Mouse (Mus musculus) heart, embryonic 16.5 days (tissue): ENCODE measurements around the gene Hk1. TPM values are rescaled to one million over a fixed set of nuclear protein-coding genes. Genes with fewer than 3 reads are reported as not detected.

Experiments
- ATAC-seq: fragments of 200-750 bp; cut with Nextera tagmentation; replicated peaks from 2 replicates; pipeline ENCODE4 v1.8.0; 2017; ENCODE audit warnings: moderate number of reproducible peaks; ENCODE audit not compliant: insufficient read depth, low FRiP score; ENCODE audit errors: extremely low read depth
- H3K27ac ChIP-seq: fragments of 300-500 bp; sonication (generic); 2 replicates; pipeline ENCODE4 v1.5.1; 2014; ENCODE audit warnings: mild to moderate bottlenecking, low read length, control low read depth, moderate library complexity
- H3K27me3 ChIP-seq: fragments of 300-500 bp; sonication (generic); 2 replicates; pipeline ENCODE4 v1.6.1; 2014; ENCODE audit warnings: low read length, mixed read lengths; ENCODE audit not compliant: control insufficient read depth, insufficient read depth
- H3K36me3 ChIP-seq: fragments of 300-500 bp; sonication (generic); 2 replicates; pipeline ENCODE4 v1.6.1; 2014; ENCODE audit not compliant: control insufficient read depth, insufficient read depth
- H3K4me1 ChIP-seq: fragments of 300-500 bp; sonication (generic); 2 replicates; pipeline ENCODE4 v1.6.1; 2014; ENCODE audit warnings: low read length, mixed read lengths; ENCODE audit not compliant: control insufficient read depth, insufficient read depth
- H3K4me2 ChIP-seq: fragments of 300-500 bp; sonication (generic); 2 replicates; pipeline ENCODE4 v1.6.1; 2014; ENCODE audit warnings: low read depth, mild to moderate bottlenecking, control low read depth, low read length
- H3K4me3 ChIP-seq: fragments of 300-500 bp; sonication (generic); 2 replicates; pipeline ENCODE4 v1.5.1; 2014; ENCODE audit warnings: mild to moderate bottlenecking, control low read depth, low read length
- H3K9ac ChIP-seq: fragments of 300-500 bp; sonication (generic); 2 replicates; pipeline ENCODE4 v1.6.1; 2014; ENCODE audit warnings: low read length, control low read depth
- H3K9me3 ChIP-seq: fragments of 300-500 bp; sonication (generic); replicated peaks from 2 replicates; pipeline ENCODE4 v1.6.1; 2016; ENCODE audit warnings: low read length; ENCODE audit not compliant: control insufficient read depth
- WGBS: fragments of 180-500 bp; shearing (Covaris S2); extraction: QIAGEN DNeasy Blood & Tissue Kit; methylation state at CpG from one replicate; pipeline ENCODE4 v1.1.7; 2014; 5-methylcytosine and 5-hydroxymethylcytosine counted together
- polyA plus RNA-seq: library from polyadenylated mRNA; unstranded; fragments of >200 nt; fragmentation: Nextera tagmentation; extraction: Ambion mirVana; gene quantifications from 2 replicates; pipeline ENCODE4 v1.2.1, GENCODE M21; 2015

Gene Hk1
- polyA plus RNA-seq, 1 experiment from 2014 or later: 232 TPM

GRCm38 (mm10) chr10:62252496-62253235 is 127.0 kb downstream of the Hk1 start:
- H3K4me3 ChIP-seq: no peak overlapping the region
- ATAC-seq: no peak
- no peak overlapping the region for H3K9ac ChIP-seq
- H3K27ac ChIP-seq: no peak overlapping the region
- WGBS: 80% methylated on average over 27 of the region's 27 CpGs
- no peaks in the 10 kb centered on the region for H3K9me3 ChIP-seq
- H3K27me3 ChIP-seq: no peaks in the 10 kb centered on the region
- H3K4me1 ChIP-seq: no peaks in the 10 kb centered on the region
- H3K36me3 ChIP-seq: no peaks in the 10 kb centered on the region
- no peak overlapping the region for H3K4me2 ChIP-seq

- 57% methylated on average over 12 of the region's 12 CpGs for WGBS
- ATAC-seq: no peak
Observed at GRCm38 (mm10) chr10:62252000-62252488, 127.7 kb downstream of the Hk1 start, which contains the start of gene Tacr2. Tacr2 (plus strand) TSS chr10:62252438.

GRCm38 (mm10) chr10:62247815-62248214 is 131.9 kb downstream of the Hk1 start:
- H3K27ac ChIP-seq: no peak overlapping the region
- WGBS: 18% methylated on average over 8 of the region's 8 CpGs
- H3K9me3 ChIP-seq: no peaks in the 10 kb centered on the region
- no peaks in the 10 kb centered on the region for H3K36me3 ChIP-seq
- H3K27me3 ChIP-seq: no peaks in the 10 kb centered on the region
- H3K9ac ChIP-seq: no peak overlapping the region
- no peak for ATAC-seq
- no peak overlapping the region for H3K4me3 ChIP-seq
- no peak overlapping the region for H3K4me2 ChIP-seq
- H3K4me1 ChIP-seq: no peaks in the 10 kb centered on the region

More at GRCm38 (mm10) chr10:62252000-62252488, 127.7 kb downstream of the Hk1 start, which contains the start of gene Tacr2:
- H3K27me3 ChIP-seq: no peaks in the 10 kb centered on the region
- H3K4me1 ChIP-seq: no peaks in the 10 kb centered on the region
- no peaks in the 10 kb centered on the region for H3K36me3 ChIP-seq
- H3K4me3 ChIP-seq: no peak within 1 kb of the TSS
- H3K27ac ChIP-seq: no peak within 1 kb of the TSS
- no peak within 1 kb of the TSS for H3K4me2 ChIP-seq
- no peaks in the 10 kb centered on the region for H3K9me3 ChIP-seq
- H3K9ac ChIP-seq: no peak within 1 kb of the TSS

GRCm38 (mm10) chr10:62247156-62247555 is 132.6 kb downstream of the Hk1 start:
- Histone ChIP-seq H3K9me3 (no peaks in the 10 kb centered on the region), H3K27ac (no peak overlapping the region), H3K9ac (no peak overlapping the region), H3K36me3 (no peaks in the 10 kb centered on the region), H3K4me2 (no peak overlapping the region), H3K4me3 (no peak overlapping the region), H3K4me1 (no peaks in the 10 kb centered on the region), H3K27me3 (no peaks in the 10 kb centered on the region)
- no peak for ATAC-seq
- 64% methylated on average over 3 of the region's 3 CpGs for WGBS

- WGBS: 89% methylated on average over 9 of the region's 9 CpGs
- no peak overlapping the region for H3K4me2 ChIP-seq
Observed at GRCm38 (mm10) chr10:62244067-62244466, 135.6 kb downstream of the Hk1 start.

GRCm38 (mm10) chr10:62242896-62243295 is 136.8 kb downstream of the Hk1 start:
- H3K27ac ChIP-seq: no peak overlapping the region
- no peaks in the 10 kb centered on the region for H3K27me3 ChIP-seq
- H3K4me2 ChIP-seq: no peak overlapping the region
- no peaks in the 10 kb centered on the region for H3K4me1 ChIP-seq
- ATAC-seq: no peak
- H3K4me3 ChIP-seq: no peak overlapping the region
- H3K9ac ChIP-seq: no peak overlapping the region
- no peaks in the 10 kb centered on the region for H3K36me3 ChIP-seq
- 46% methylated on average over 11 of the region's 13 CpGs for WGBS
- no peaks in the 10 kb centered on the region for H3K9me3 ChIP-seq

More at GRCm38 (mm10) chr10:62244067-62244466, 135.6 kb downstream of the Hk1 start:
- Histone ChIP-seq H3K27ac (no peak overlapping the region), H3K9me3 (no peaks in the 10 kb centered on the region), H3K4me1 (no peaks in the 10 kb centered on the region), H3K36me3 (no peaks in the 10 kb centered on the region), H3K9ac (no peak overlapping the region), H3K4me3 (no peak overlapping the region), H3K27me3 (no peaks in the 10 kb centered on the region)
- ATAC-seq: no peak

GRCm38 (mm10) chr10:62242358-62242757 is 137.3 kb downstream of the Hk1 start:
- no peak for ATAC-seq
- H3K9me3 ChIP-seq: no peaks in the 10 kb centered on the region
- no peak overlapping the region for H3K9ac ChIP-seq
- WGBS: 58% methylated on average over 10 of the region's 10 CpGs
- no peaks in the 10 kb centered on the region for H3K36me3 ChIP-seq
- no peaks in the 10 kb centered on the region for H3K27me3 ChIP-seq
- no peak overlapping the region for H3K4me2 ChIP-seq
- H3K4me1 ChIP-seq: no peaks in the 10 kb centered on the region
- no peak overlapping the region for H3K4me3 ChIP-seq
- no peak overlapping the region for H3K27ac ChIP-seq

GRCm38 (mm10) chr10:62239270-62239669 is 140.4 kb downstream of the Hk1 start:
- Histone ChIP-seq H3K4me3 (no peak overlapping the region), H3K27ac (no peak overlapping the region), H3K36me3 (no peaks in the 10 kb centered on the region), H3K4me2 (no peak overlapping the region), H3K4me1 (no peaks in the 10 kb centered on the region), H3K27me3 (no peaks in the 10 kb centered on the region), H3K9me3 (no peaks in the 10 kb centered on the region), H3K9ac (no peak overlapping the region)
- ATAC-seq: no peak
- WGBS: 51% methylated on average over 6 of the region's 6 CpGs

- no peak overlapping the region for H3K27ac ChIP-seq
- H3K4me1 ChIP-seq: no peaks in the 10 kb centered on the region
- no peaks in the 10 kb centered on the region for H3K9me3 ChIP-seq
- H3K27me3 ChIP-seq: no peaks in the 10 kb centered on the region
- no peaks in the 10 kb centered on the region for H3K36me3 ChIP-seq
- no peak overlapping the region for H3K9ac ChIP-seq
- H3K4me2 ChIP-seq: no peak overlapping the region
- H3K4me3 ChIP-seq: no peak overlapping the region
- 88% methylated on average over 3 of the region's 3 CpGs for WGBS
- no peak for ATAC-seq
Observed at GRCm38 (mm10) chr10:62238688-62239087, 141.0 kb downstream of the Hk1 start.
